Mouse (Mus musculus) kidney, adult 2 months (tissue): ENCODE results near the gene Rps6ka1.

Experiments
- CTCF ChIP-seq: fragments of 200-500 bp; conservative IDR thresholded peaks from 2 replicates; pipeline ENCODE4 v1.5.1; 2011; ENCODE audit warnings: low read depth, mild to moderate bottlenecking, control low read depth, low read length, moderate library complexity, mixed read lengths; ENCODE audit not compliant: insufficient read depth, insufficient read length
- POLR2A ChIP-seq: fragments of 200-500 bp; IDR thresholded peaks from one replicate; pipeline ENCODE4 v1.6.1; 2011; ENCODE audit warnings: low read depth, low read length, control low read depth

GRCm38 (mm10) chr4:133872812-133873300, 14.7 kb downstream of the Rps6ka1 start:
- TF ChIP-seq CTCF (no peak), POLR2A (no peak)
